Mouse (Mus musculus) layer of hippocampus, postnatal 36 days (tissue): ENCODE measurements around the gene Gls. TPM values are rescaled to one million over a fixed set of nuclear protein-coding genes. Genes with fewer than 3 reads are reported as not detected.

Experiments used
- DNase-seq, 2 experiments: peaks; one replicate each; pipeline ENCODE4 v3.0.0; 2022
- total RNA-seq, 2 experiments: library from RNA; stranded (reverse); gene quantifications; 2 replicates each; pipeline ENCODE4 v1.2.3; 2021

The Gls gene
- total RNA-seq, 2 experiments from 2014 or later = 391 to 407 TPM

DNA sequence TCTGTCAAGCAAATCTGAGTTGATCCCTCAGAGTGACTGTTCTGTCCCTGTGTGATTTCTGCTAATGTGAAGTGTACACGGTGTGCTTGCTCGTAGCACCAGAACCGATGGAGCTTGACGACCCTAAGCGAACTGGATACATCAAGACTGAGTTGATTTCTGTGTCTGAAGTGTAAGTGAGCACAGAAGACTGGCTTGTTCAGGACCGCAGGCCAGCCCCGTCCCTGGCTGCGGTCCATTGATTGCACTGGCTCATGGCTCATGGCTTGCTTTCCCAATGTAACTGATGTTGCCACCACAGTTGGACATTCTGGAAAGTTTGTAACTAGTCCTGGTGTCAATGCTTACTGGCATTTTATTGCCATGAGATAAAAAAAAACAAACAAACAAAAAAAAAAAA, 78.1 kb downstream of the Gls start:
- no peak for DNase-seq

DNA sequence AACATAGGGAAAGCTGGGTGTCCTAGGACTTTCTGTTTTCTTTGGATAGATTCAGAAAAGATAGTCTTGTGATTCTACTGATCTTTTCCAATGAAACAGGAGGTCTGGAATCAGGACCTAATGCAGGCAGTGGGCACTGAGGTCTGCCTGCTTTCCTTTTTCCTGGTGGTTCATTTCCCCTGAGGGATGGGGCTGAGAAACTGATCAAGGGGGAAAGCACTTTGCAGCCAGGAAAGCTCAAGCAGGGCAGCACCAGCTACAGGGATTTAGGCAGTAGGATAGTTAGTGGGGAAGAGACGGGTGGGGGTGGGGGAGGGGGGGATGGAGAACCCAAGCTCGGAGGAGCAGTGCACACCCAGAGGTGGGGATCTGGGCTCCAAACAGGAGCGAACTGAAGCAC, 80.1 kb downstream of the Gls start:
- no peak for DNase-seq

DNA sequence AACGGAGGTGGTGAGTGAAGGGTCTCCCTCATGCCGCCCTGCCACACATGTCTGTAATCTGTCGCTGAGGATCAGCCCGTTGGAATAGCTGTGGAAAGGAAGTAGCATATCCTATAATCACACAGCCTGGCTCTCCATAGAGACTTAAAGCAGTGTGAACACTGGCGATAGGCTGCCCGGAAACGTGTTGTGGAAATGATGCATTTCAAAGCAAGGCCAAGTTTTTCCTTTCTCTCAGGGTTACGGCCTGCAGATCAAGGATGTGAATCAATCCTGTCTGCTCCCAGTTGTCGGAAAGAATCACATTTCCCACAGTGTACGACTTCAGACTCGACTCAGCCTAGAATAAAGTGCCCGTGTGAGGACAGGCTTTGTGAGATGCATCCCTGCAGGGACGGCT, 80.7 kb downstream of the Gls start:
- no peak for DNase-seq

DNA sequence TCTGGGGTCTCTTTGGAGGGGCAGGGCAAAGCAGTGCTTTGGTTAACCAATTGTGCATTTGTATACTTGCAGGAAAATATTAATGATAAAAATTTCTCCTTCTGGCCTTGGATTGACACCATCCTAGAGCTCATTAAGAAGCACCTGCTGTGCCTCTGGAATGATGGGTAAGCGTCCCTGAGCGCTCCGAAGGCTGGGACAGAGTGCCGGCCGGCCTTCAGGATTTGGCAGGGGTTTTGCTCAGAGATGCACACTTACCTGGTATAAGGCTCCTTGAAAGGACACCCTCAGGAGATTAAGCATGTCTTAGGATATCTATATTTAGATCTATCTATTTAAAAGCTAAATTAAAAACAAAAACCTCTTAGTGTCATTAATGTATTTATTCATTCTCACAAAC, 81.9 kb downstream of the Gls start:
- DNase-seq = no peak

DNA sequence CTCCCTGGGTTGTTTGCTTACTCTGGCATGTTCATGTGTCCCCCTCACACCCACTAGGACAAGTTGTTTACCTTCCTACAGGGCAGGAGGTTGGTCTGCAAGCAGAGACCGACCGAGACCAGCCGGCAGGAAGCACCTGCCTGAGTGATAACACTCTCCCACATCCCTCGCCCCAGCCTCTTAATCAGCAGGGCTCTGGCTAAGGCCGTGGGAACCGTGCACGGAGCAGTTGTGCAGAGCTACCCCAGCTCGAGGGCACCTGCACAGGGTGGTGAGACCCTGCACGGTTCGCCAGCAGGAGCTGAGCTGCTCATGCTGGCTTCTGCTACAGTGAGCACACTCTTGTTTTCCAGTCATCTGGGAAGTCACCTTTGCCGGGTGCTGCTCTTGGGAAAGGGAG, 82.4 kb downstream of the Gls start:
- no peak for DNase-seq

DNA sequence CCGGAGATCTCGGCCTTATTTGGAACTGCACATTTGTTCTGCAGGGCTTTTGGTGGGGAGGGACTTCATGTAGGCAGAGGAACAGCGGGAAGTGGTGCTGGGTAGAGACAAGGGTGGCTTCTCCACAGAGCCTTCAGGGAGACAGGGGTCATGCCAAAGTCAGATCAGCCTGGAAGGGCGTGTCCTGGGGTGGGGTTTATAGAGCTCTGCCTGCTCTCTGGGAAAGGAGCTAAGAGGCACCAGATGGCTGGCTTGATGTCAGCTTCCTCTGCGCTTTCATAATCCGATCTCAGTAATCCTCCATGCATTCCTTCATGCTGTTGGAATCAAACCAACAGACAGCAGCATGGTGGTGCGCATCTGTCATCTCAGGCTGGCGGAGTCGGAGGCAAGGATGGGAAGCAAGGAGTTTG, 83.1 kb downstream of the Gls start:
- peak; percentile 73 to 76 for DNase-seq

DNA sequence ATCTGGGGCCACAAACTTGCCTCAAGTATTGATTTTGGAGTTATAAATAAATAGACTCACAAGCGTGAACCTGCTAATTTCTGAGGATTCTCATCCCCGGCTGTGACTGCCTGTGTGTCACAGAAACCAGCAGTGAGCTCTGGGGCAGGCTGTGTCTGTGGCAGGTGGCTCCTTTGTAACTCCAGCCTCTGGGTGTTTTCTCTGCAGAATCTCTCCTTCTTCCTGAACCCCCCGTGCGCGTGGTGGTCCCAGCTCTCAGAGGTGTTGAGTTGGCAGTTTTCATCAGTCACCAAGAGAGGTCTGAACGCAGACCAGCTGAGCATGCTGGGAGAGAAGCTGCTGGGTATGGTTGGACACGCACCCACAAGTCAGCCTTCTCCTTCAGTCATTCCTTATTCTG, 84.3 kb downstream of the Gls start:
- DNase-seq = no peak

DNA sequence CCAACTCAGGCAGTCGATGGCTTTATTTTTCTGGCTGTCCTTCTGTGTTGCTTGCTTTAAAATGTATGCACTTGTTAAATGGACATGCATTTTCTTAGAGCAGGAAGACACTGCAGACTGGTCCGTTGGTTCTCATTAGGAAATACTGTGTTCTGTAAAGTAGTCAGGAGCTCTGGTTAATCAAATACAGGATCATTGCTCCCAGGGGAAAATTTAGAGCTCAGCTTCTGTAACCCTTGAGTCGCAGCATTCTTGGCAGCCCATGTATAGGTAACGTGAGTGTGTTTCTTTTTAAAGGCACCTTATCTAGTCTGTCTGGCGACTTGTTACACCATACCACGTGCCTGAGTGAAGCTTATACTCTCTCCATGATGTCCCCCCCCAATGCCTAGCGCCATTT, 84.9 kb downstream of the Gls start:
- DNase-seq = no peak

DNA sequence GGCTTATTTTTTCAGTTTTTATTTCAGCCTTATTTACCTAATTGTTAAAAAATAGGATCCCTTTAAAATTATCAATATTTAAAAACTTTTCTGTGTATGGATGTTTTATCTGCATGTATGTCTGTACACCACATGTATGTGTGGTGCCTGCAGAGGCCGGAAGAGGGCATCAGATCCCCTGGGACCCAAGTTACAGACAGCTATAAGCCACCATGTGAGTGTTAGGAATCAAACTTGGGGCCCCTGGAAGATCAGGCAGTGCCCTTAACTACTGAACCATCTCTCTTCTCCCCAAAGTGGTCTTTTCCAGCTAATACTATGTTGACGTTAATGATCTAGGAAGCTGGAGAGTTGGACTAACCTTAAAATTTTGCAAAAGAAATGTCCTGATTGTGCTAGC, 85.6 kb downstream of the Gls start:
- no peak for DNase-seq

DNA sequence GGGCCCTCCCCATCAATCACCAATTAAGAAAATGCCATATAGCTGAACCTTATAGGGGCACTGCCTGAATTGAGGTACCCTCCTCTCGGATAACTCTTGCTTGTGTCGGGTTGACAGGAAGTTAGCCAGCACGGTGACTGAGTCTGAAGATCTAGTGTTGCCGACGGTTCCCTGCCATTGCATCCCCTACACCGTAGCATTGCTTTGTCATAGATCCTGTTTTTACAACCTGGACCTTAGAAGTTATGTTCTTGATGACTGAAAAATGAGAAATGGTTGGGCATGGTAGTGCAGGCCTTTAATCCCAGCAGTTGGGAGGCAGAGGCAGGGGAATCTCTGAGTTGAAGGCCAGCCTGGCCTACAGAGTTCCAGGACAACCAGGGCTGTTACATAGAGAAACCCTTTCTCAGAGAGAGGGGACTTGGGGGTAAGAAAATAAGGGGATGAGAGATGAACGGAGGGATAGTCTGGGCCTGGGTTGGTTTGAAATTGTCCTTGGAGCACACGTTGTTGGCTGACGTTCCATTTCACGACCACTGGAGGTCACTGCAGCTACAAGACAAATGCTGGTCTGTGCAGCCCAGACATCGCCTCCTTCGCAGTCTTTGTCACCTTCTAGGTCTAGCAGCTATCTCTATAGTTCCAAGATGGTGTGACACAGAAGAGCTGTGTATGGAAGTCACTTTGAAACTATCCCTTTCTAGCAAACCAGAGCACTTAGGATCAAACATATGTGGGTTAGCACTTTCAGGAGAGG, 86.6 kb downstream of the Gls start:
- no peak for DNase-seq

DNA sequence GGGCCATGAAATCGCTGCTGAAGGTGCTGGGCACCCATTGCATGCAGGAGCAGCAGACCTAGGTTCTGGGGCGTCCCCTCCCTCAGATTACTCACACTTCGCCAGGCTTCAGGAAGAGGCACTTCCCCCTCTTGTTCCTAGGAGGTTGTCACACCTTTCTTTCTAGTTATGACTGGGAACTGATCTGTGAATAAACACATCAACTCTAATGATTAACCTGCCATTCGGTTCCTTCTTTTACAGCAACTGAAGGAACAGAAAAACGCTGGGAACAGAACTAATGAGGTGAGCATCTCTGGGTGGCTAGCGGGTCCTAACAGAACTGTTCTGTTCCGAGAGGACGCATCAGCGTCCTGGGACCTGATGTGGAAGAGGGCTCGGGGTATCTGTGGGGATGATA, 88.1 kb downstream of the Gls start:
- no peak for DNase-seq

DNA sequence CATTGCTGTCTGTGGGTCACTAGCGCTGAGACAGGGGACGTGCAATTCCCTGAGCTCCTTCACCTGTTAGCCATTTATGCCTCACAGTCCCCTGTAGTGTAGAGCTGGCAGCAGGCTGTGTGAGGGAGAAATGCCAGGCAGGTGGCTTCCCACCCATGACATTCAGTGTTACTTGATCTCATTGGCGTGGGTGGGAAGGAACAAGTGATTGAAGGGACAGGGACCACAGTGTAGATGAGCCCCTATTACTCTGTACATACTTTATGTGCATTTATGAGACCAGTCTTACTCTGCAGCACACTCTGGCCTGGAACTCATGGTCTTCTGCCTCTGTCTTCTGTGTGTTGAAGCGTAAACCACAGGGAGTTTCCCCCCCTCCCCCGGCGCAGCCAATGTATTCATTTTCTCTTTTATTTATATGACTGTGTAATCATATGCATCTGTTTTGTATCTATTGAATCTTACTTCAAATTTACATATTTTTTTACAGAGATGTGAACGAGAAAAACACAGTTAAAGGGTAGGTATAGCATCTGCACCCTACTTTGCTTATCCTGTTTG, 89.4 kb downstream of the Gls start:
- DNase-seq = no peak

DNA sequence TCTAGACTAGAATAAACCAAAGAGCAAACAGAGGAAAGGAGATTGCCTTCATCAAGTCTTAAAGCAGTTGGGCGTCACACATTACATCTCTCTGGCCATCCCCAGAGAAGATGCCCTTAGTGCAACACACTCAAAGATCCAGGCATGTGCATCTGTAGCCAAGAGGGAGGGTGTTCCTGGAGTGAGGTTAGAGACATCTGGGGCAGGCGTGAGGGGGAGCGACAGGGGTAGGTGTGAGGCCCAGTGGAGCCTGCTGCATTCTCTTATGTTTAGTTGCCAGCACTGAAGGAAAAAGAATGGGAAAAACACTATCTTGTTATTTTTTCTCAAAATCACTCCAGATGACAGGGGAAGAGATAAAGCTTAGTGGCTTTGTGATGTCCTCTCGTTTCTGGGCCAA, 89.8 kb downstream of the Gls start:
- no peak for DNase-seq

DNA sequence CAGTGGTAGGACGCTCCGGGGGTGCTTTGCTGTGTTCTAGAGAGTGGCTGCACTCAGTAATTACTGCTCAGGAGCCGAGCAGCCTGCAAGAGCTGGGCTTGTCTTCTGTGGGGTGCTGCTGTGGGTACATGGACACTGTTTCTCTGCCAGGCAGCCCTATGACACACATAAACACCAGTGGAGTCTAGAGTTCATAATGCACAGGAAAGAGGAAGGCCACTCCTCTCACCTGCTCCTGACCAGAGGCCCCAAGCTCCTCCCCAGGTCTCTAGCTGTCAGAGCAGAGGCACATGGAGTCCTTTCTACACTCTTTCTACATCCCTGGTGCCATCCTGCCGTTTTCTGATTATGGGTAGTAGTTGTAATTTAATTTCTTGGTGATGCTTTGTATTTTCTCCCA, 90.9 kb downstream of the Gls start:
- no peak for DNase-seq

DNA sequence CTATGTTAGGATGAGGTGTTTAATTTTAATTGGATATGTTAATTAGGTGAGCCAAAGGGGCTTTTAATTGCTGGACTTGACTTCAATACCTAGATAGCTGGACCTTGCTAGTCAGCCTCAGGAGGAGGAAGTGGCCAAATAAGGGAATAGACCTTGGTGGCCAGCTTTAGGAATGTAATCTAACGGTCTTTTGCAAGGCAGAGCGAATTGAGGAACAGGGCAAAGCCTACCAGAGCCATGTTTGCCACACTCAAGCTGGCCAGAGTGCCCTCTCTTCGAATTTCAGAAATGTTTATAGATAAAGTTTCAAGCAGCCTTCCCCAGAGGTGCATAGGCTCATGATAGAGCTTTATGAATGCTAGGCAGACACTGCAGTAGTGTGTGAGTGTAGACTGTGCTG, 91.5 kb downstream of the Gls start:
- no peak for DNase-seq

DNA sequence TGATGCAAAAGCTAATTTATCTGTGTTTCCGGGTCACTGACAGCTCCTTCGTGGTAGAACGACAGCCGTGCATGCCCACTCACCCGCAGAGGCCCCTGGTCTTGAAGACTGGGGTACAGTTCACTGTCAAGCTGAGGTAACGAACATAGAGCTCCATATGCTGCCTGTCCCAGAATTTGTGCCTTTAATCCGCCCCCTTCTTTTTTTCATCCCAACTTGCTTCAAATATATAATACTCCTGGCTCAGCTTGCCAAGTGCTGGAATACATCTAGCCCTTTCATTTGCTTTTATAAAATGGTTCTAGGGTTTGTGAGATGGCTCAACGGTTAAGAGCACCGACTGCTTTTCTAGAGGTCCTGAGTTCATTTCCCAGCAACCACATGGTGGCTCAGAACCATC, 92.5 kb downstream of the Gls start:
- DNase-seq = no peak

DNA sequence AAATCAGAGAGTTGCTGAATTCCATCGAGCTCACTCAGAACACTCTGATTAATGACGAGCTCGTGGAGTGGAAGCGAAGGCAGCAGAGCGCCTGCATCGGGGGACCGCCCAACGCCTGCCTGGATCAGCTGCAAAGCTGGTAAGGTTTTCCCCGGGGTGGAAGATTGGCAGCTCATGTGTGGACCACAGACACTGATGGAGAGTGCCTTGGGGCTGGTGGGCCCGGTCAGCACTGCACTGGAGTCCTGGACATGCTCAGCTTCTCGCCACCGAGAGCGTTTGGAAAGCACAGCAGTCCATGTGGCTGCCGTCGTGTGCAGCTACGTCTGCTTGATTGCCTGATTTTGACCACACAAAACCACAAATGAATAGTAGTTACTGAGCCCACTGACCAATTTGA, 95.7 kb downstream of the Gls start:
- no peak for DNase-seq

DNA sequence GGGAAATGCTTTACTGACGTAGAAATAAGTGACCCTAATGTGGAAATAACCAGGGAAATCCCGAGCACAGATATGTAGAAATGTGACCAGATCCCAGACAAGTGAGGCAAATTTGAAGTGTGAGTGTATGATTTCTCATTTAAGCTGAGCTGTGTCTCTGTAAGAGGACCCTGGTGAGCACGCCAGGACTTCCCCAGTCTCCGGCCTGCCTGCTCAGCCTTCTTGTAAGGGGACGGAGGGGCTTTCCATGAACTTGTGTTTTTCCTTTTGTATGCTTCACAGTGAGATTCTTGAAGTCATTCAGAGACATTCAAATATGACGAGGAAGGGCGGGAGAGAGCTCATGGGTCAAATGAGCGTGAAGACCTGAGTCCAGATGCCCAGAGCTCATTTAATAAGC, 99.8 kb downstream of the Gls start:
- no peak for DNase-seq

DNA sequence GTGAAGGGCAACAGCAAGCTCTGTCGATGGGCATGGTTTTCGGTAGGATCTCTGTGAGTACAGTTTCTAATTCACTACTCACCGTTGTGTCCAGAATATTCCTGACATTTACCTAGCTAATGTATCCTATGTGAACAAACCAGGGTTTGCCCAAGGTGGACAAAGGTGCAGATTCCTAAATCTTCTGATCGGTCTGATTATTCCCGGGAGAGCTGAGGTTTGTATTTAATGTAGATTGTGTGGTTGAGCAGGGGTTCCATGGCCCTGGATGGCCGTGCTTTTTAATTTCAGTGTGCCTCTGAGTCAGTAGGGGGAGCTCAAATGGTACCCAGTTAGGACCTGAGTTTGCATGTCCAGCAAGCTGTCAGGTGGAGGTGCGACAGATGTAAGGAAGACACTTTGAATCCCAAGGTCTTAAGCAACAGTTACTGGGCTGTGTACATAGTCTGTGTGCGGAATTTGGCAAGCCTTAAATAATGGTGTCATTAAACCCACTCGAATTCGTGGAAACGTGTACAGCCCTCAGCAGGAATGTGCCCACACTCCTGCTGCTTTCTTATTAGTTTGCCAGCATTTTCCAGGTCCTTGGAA, 101.2 kb downstream of the Gls start:
- DNase-seq = no peak

DNA sequence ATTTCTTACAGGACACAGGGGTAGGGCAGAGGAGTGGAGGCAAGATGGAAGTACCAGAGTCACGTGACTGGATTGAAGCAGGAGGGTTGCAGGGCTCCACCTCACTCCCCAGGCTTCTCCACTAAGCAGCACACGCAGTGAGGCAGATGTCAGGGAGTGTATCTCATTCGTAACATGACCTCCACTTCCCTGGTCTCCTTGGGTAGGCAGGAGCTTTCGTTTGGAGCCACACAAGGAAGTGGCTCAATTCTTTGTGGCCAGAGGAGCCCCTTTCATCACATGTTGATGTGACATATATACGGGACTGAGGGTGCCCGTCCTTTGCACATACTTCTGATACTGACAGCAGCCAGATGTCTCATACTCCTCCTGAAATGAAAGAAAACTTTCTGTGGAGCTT, 103.2 kb downstream of the Gls start:
- DNase-seq = no peak

DNA sequence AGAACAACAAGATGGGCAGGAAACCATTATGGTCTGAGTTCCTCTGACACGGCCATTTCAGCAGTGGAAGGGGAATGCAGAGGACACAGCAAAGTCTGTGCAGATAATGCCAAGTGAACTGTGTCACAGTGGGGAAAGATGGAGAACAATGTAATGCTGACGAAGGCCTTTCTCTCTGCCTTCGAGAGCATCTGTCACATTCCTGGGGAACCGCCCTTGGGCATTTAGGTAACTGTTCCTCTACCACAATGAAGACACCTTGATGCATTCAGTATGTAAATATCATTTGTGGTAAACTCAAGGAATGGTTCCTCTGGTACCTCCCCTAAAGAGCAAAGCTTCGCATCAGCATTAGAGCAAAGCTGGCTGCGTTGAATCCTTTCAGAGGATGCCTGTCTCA, 105.7 kb downstream of the Gls start:
- DNase-seq = no peak

DNA sequence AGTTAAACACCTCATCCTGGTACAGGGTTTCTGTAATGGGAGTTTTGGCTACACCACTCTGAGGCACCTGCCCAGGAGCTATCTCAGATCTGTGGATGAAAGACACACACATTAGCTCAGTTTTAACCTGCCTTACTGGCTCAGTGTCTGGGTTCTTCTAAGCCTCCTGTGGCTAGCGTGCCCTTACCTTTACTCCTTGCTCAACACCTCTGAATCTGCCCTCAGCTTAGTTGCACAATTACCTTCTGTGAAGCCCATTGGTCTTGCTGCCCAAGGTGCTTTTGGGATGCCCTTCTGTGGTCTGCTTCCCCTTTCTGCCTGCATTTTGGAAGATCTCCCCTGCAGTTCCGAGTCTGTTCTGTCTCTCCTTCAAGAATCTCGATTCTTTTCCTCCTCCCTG, 108.2 kb downstream of the Gls start:
- no peak for DNase-seq

DNA sequence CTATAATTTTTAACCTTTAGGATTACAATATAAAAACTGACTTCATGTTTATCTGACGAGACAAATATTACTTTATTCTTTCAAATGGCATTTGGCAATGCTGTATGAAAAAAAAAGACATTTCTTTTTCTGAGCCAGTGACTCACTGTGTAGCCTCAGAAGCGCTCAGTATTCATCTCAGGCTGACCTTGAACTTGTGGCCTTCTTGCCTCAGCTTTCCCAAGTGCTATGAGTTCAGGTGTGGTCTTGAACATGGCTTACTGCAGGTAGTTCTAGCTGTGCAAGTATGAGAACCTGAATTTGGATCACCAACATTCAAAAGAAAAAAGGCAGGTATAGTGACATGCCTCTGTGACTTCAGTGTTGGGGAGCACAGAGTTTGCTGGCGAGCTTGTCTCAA, 112.0 kb downstream of the Gls start:
- DNase-seq = no peak

DNA sequence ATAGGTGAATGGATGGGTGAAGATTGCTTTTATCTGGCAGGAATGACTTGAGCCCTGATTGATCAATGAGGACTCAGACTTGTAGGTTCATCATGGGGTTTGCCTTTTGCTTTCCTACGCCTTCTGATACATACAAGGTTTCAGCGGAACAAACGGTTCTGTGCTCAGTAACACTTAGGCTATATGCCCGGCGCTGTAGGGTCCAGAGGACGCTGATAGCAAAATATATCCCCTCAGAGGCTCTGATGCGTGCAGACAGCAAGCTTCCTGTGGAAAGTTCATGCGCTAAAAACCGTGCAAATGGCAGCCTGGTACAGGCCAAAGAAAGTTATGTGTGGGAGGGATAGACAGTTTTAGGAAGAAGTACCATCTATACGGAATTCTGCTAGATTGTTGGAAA, 112.8 kb downstream of the Gls start:
- DNase-seq = no peak

DNA sequence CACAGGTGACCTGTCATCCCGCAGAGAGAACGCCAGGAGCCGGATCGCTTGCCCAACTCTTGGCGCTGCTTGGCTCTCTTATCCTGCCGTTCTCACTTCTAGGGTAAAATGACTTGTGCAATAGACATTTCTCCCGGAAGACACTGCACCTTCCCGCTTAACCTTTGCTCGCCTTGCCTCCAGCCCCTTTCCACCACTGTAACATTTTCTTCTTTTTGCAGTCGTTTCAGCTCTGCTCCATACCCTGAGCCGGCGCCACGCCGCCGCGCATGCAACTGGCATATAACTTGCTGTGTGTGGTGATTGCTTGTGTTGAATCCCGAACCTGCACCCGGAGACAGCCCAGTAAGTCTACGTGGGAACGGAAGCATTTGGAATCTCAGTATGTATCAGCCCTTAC, 113.3 kb downstream of the Gls start:
- no peak for DNase-seq
